Mouse (Mus musculus): ENCODE results near the gene Cox7a1.
A peak's percentile ranks its signal among the peaks of the same experiment; 100 is the strongest.
"Not testable (repeated sequence)": the region's sequence is repeated elsewhere in the genome, so short reads cannot be mapped to it uniquely, and the experiment has no call there.

Cox7a1 gene

GRCm38 (mm10) chr7:30193013-30193412, 9.1 kb downstream of the Cox7a1 start:
- DNase-seq (ENCODE audit: low spot score) = no peak

GRCm38 (mm10) chr7:30193581-30194100, 9.7 kb downstream of the Cox7a1 start:
- DNase-seq (ENCODE audit: low spot score) = no peak

GRCm38 (mm10) chr7:30194101-30194831, 10.3 kb downstream of the Cox7a1 start:
- DNase-seq (ENCODE audit: low spot score) = no peak

GRCm38 (mm10) chr7:30194884-30195283, 10.9 kb downstream of the Cox7a1 start:
- peak; percentile 82 for DNase-seq (ENCODE audit: low spot score)

GRCm38 (mm10) chr7:30195461-30195860, 11.5 kb downstream of the Cox7a1 start:
- DNase-seq (ENCODE audit: low spot score) = no peak

- no peak for DNase-seq (ENCODE audit: low spot score)
Measured at GRCm38 (mm10) chr7:30196171-30196570, 12.2 kb downstream of the Cox7a1 start.

GRCm38 (mm10) chr7:30197592-30198129, 13.7 kb downstream of the Cox7a1 start:
- no peak for DNase-seq (ENCODE audit: low spot score)

- DNase-seq (ENCODE audit: low spot score) = no peak
Measured at GRCm38 (mm10) chr7:30198481-30198971, 14.6 kb downstream of the Cox7a1 start, which contains the start of gene Capns1. Gene Capns1 (minus strand): TSS chr7:30198811.

- no peak for DNase-seq (ENCODE audit: low spot score)
Measured at GRCm38 (mm10) chr7:30199498-30200139, 15.7 kb downstream of the Cox7a1 start.

GRCm38 (mm10) chr7:30200200-30200599, 16.3 kb downstream of the Cox7a1 start:
- DNase-seq (ENCODE audit: low spot score) = no peak

- not testable (repeated sequence) for DNase-seq (ENCODE audit: low spot score)
Measured at GRCm38 (mm10) chr7:30200661-30201060, 16.7 kb downstream of the Cox7a1 start.

GRCm38 (mm10) chr7:30202895-30203690, 19.1 kb downstream of the Cox7a1 start:
- no peak for DNase-seq (ENCODE audit: low spot score)

GRCm38 (mm10) chr7:30204380-30204779, 20.4 kb downstream of the Cox7a1 start:
- no peak for DNase-seq (ENCODE audit: low spot score)

GRCm38 (mm10) chr7:30205383-30205782, 21.4 kb downstream of the Cox7a1 start:
- DNase-seq (ENCODE audit: low spot score) = no peak

GRCm38 (mm10) chr7:30206364-30206763, 22.4 kb downstream of the Cox7a1 start:
- not testable (repeated sequence) for DNase-seq (ENCODE audit: low spot score)

- no peak for DNase-seq (ENCODE audit: low spot score)
Measured at GRCm38 (mm10) chr7:30211025-30211424, 27.1 kb downstream of the Cox7a1 start.

- no peak for DNase-seq (ENCODE audit: low spot score)
Measured at GRCm38 (mm10) chr7:30213881-30214280, 29.9 kb downstream of the Cox7a1 start.

- no peak for DNase-seq (ENCODE audit: low spot score)
Measured at GRCm38 (mm10) chr7:30215875-30216274, 31.9 kb downstream of the Cox7a1 start.

GRCm38 (mm10) chr7:30216723-30217151, 32.8 kb downstream of the Cox7a1 start:
- DNase-seq (ENCODE audit: low spot score) = no peak

- no peak for DNase-seq (ENCODE audit: low spot score)
Measured at GRCm38 (mm10) chr7:30217277-30217676, 33.3 kb downstream of the Cox7a1 start.

- DNase-seq (ENCODE audit: low spot score) = no peak
Measured at GRCm38 (mm10) chr7:30219293-30220007, 35.5 kb downstream of the Cox7a1 start.

Data from urinary bladder, postnatal 10 days (tissue).